Mouse (Mus musculus) mouse trophoblast stem cell (cell line): ENCODE measurements around the gene Nlrp4c.

Experiments used
- in situ Hi-C, 2 experiments: fragments of 300-500 bp; cut with MseI, MboI; formaldehyde crosslinking; loops; 2 replicates in 1 of 2; 3 replicates in 1 of 2; pipeline ENCODE4 v1.15.1; 2025

Gene Nlrp4c

GRCm38 (mm10) chr7:6044861-6045260, at the start of gene Nlrp4c:
Gene Nlrp4c (plus strand): TSS chr7:6045161.
- in situ Hi-C loops: no loop called here

- in situ Hi-C loops: no loop called here
These were observed 34.1 kb upstream of the Nlrp4c start, which contains the start of gene Vmn1r65 for GRCm38 (mm10) chr7:6010910-6011309. Gene Vmn1r65 (minus strand): TSS chr7:6011010.

DNA sequence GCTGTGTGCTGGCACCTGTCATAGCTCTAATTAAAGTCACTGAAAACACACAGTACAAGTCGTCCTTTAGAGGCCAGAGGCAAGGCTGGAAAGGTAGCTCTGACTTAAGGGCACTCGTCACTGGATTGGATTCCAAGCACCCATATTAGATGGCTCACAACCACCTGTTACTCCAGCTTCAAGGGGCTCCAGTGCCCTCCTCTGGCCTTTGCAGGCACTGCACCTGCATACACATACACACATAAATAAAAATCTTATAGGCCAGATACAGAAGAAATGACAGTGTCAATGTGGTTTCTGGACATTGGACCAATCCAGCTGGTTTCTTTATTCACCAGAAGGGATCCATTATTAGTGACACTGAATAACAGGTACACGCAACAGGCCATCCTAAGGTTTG, 74.5 kb downstream of the Nlrp4c start:
- in situ Hi-C loops: no loop called here

DNA sequence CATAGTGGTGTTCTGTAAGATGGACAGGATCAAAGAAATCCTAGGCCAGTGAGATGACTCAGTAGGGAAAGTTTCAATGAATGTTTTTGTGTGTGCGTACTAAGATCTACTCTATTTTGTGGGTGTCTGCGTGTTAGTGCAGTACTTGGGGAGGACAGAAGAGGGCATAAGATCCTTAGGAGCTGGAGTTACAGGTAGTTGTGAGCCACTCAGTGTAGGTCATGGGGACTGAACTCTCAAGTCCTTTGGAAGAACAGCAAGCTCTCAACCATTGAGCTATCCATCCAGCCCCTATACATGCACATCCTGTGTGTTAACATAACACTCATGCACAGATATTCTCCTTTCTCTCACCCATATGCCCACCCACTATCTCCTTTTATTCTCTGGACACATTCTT, 75.1 kb downstream of the Nlrp4c start:
- in situ Hi-C loops: loop anchor here in 1 of 2 experiments (10.0 kb wide), 1 partner anchor 55 kb away; the partner anchor contains the start of gene Zfp444

DNA sequence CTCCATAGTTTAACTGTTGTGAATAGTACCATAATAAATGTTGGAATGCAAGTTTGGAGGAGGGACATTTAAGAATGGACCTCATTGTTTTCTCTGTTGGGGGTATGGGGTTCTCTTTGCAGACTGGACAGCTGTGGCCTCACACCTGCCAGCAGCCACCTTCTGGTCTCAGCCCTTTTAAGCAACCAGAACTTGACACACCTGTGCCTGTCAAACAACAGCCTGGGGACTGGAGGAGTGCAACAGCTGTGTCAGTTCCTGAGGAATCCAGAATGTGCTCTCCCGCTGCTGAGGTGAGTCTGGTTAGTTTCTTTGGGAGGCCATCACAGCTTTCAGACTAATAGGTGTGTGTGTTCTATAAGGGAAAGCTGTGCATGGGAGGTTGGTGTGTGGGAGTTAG, 76.2 kb downstream of the Nlrp4c start:
- in situ Hi-C loops: loop anchor here in 1 of 2 experiments (10.0 kb wide), 1 partner anchor 54 kb away; the partner anchor contains the start of gene Zfp444

- in situ Hi-C loops: loop anchor here (5.0 to 10.0 kb wide), 3 partner anchors 48 to 65 kb away; partner anchors contain the start of gene Zfp444 (in 1 of the 2)
These were observed 81.9 kb downstream of the Nlrp4c start for GRCm38 (mm10) chr7:6126690-6127448.

DNA sequence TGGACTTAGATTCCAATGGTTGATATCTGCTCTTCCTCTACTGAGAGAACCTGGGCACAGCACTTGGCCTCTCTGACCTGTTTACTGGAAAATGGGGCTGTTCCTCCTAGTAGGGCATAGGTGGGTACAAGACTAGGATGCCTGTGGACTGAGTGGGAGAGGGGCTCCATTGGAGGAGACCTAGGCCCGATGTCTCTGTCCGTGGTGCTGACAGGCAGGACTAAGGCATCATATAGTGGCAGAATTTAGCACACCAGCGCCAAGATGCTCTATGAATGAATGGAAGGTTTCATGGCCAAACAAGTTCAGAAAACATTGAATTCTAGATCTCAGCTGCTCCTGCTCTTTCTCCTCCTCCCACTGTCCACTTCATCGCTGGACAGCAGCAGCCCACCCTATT, 85.4 kb downstream of the Nlrp4c start:
- in situ Hi-C loops: no loop called here

DNA sequence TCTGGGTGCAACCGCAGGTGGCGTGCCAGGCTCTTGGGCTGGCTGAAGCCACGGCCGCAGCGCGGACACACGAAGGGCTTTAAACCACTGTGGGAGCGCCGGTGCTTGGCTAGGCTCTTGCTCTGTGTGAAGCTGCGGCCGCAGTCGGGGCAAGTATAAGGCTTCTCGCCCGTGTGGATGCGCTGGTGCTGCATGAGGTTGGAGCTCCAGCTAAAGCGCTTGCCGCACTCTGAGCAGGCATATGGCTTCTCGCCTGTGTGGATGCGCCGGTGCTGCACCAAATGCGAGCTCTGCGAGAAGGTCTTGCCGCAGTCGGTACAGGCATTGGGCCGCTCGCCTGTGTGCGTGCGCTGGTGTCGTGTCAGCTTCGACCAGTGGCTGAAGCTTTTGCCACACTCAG, 87.7 kb downstream of the Nlrp4c start:
- in situ Hi-C loops: no loop called here

GRCm38 (mm10) chr7:6136497-6136896, 91.5 kb downstream of the Nlrp4c start:
- in situ Hi-C loops: no loop called here

GRCm38 (mm10) chr7:6139295-6139694, 94.3 kb downstream of the Nlrp4c start:
- in situ Hi-C loops: no loop called here

DNA sequence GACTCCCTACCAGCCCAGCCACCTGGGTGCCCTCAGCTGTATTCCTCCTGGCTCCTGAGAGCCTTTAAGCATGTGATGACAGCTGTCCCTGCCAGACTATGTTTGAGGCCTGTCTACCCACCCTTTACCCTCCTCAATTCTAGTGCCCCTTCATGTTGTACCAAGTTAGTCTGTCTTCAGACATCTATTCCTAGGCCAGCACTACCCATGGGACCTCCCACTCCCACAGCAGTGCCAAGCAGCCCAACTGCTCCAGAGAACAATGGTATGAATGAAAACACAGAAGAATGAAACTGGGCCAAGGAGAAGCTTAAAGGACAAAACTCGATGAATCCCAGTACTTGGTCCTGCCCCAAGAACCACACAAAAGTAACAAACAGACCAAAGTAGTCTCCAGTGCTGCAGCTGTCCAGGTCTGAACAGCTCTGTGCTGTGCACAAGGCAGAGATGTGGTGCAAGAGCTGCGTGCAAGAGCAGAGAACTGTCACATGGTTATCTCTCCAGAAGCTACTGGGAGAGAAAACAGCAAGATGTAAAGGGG, 99.1 kb downstream of the Nlrp4c start:
- in situ Hi-C loops: no loop called here

GRCm38 (mm10) chr7:6145423-6146188, 100.6 kb downstream of the Nlrp4c start:
- in situ Hi-C loops: no loop called here

- in situ Hi-C loops: no loop called here
These were observed 101.4 kb downstream of the Nlrp4c start for GRCm38 (mm10) chr7:6146194-6146981.

DNA sequence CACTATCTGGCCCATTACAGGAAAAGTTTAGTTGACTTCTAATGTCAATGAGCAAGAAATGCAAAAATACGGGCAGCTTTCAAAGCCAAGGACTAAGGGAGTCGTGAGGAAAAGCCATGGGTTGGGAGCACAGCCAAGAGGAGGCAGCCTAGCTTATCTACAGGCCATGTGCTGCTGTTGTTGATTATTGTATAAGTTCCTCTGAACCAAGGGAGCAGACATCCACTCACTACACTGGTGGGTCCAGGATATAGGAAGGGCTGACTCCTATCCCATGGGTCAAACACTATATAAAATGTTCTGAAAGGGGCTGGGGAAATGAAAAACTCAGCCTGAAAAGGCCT, 102.0 kb downstream of the Nlrp4c start:
- in situ Hi-C loops: no loop called here

DNA sequence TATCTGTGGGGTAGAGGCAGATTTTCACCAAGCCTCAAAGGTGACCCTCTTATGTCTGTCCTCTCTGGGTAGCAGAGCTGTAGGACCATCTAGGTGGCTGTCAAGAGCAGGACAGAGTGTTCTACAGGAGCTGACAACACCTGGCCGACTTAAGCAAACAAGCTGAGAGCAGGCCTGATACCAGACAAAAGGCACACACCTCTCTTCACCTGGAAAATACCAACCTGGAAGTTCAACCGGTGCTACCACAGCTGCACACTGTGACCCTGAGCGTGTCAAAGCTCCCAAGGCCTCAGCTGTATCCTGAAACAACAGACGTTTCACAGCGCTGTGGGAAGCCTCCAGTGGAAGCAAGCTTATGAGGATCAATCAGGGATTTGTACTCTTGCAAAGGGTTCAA, 102.7 kb downstream of the Nlrp4c start:
- in situ Hi-C loops: no loop called here

DNA sequence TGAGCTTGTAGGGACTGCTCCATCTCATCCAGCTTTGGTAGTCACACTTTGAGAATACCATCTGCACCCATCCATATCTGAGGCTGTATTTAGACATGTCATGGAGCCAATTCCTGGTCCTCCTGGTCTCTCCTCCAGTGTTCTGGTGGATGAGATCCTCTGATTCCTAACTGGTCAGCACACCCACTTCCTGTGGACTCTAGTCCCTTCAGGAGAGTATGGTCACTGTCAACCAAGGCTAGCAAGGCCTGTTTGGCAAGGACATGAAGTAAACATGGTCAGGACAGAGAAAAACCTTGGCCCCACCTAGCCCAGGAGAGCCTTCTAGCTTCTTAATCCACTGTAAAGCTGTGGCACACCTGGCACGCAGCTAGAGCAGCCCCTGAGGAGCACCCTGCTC, 106.3 kb downstream of the Nlrp4c start:
- in situ Hi-C loops: no loop called here

DNA sequence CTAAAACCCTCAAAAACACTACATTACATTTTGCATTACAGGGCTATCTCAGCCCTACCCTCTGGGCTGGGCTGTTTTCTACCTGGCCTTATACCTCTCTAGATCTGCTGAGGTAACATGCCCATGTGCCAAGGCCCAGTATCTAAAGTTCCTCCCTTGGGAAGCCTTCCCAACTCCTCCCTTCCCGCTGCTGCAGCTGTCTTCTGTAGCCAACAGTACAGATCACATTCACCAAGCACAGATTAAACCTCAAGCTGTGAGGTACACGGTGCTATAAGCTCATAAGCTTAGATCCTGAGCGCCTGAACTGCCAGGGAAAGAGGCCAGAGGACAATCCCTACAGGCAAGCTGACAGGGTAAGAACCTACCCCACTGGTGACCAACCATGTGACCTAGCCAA, 107.1 kb downstream of the Nlrp4c start:
- in situ Hi-C loops: no loop called here

GRCm38 (mm10) chr7:6153131-6153530, 108.2 kb downstream of the Nlrp4c start:
- in situ Hi-C loops: no loop called here

DNA sequence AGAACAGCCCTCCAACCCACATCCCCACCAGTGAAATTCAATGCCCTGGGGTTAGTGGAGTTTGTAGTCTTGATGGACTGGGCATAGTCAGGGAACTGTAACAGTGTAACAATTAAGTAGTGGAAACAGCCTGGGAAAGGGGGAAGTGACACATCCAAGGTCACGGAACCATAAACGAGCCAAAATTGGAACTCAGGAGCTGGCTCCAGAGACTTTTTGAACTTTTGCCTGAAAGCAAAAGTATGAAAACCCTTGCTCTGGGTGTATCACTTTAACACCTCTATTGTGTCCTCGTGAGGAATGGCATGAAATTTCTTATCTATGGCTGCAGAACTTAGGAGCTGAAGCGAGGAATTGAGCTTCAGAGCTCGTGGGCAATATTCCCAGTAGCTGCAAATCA, 109.2 kb downstream of the Nlrp4c start:
- in situ Hi-C loops: no loop called here
